Mouse (Mus musculus) E14TG2a.4 (cell line): ENCODE measurements around the gene Dgkg.

Experiments used
- CTCF ChIP-seq: conservative IDR thresholded peaks from 2 replicates; pipeline ENCODE4 v1.5.1; 2014; ENCODE audit warnings: low read length
- POU5F1 ChIP-seq: IDR thresholded peaks from 2 replicates; pipeline ENCODE4 v1.6.1; 2014; ENCODE audit warnings: low read length, borderline replicate concordance

DNA sequence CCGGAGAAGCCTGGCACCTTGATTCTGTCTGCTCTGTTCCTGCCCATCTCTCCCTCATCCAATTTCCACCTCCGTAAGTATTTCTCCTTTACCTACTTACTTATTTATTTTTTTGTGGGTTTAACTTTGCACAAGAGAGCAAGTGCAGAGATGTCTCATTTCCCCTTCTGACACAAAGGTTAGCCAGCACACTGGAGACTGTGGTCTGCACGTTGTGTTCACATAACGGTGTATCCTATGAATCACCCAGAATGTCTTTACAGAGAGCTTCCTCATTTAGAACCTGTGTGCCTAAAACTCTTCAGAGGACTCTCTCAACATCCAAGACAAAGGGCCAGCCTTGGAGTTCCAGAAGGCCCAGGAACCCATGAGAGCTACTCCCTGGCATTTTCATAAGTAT, 27.1 kb downstream of the Dgkg start:
- TF ChIP-seq CTCF: no peak
- no peak for TF ChIP-seq POU5F1
